Mouse (Mus musculus) yolk sac, embryonic 10.5 days (tissue): Measurements from ENCODE around the gene Dpm2.

ENCODE experiments used
- DNase-seq: peaks from one replicate; pipeline ENCODE4 v3.0.0-alpha.2; 2017; ENCODE audit warnings: low spot score

The Dpm2 gene

GRCm38 (mm10) chr2:32585149-32585714 lies 14.6 kb downstream of the Dpm2 start:
- DNase-seq = no peak

GRCm38 (mm10) chr2:32586871-32587351 lies 16.3 kb downstream of the Dpm2 start, which contains the start of gene St6galnac4:
Gene St6galnac4 (plus strand): TSS chr2:32587095.
- peak; percentile 92 for DNase-seq

GRCm38 (mm10) chr2:32587731-32588321 lies 17.2 kb downstream of the Dpm2 start:
- no peak for DNase-seq

- DNase-seq = no peak
Measured at GRCm38 (mm10) chr2:32589213-32589795, 18.6 kb downstream of the Dpm2 start.

DNA sequence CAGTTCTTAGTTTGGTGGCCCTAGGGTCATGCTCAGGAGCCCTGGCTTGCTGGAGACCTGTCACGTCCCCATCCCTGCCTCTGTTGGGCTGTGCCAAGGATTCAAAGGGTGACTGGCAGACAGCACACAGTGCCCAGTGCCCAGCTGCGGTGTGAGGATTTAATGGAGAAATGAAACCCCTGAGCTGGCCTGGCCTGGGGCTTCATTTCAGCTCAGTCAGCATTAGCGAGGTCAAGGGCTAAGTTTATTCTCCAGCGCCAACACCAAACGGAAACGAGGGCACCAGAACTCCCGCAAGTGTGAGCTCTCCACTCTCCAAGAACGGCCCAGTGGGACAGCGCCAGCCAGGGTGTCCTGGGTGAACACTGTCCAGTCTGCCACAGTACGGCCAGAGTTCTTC lies 19.6 kb downstream of the Dpm2 start:
- DNase-seq = no peak

GRCm38 (mm10) chr2:32591249-32591648 lies 20.6 kb downstream of the Dpm2 start:
- no peak for DNase-seq

- DNase-seq = no peak
Measured at GRCm38 (mm10) chr2:32596725-32597124, 26.1 kb downstream of the Dpm2 start.

GRCm38 (mm10) chr2:32597248-32597647 lies 26.6 kb downstream of the Dpm2 start:
- DNase-seq = no peak

GRCm38 (mm10) chr2:32597699-32598098 lies 27.0 kb downstream of the Dpm2 start:
- no peak for DNase-seq

DNA sequence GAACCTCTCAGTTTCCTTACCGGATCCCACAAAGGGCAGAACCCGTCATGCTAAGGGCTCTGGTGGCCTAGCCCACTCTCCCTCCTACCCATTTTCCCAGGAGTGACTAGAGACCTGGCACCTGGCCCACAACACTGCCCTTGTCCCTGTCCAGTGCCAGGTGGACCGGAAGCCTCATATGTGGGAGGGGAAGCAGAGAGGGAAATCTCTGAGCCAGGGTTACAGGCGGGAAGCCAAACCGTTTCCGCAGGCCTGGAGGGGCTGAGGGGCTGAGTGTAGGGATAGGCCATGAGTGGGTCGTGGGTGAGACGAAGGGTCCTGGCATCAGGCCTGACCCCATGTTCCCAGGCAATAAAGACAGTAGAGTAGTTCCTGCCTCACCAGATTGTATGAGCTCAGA lies 27.8 kb downstream of the Dpm2 start:
- no peak for DNase-seq

DNA sequence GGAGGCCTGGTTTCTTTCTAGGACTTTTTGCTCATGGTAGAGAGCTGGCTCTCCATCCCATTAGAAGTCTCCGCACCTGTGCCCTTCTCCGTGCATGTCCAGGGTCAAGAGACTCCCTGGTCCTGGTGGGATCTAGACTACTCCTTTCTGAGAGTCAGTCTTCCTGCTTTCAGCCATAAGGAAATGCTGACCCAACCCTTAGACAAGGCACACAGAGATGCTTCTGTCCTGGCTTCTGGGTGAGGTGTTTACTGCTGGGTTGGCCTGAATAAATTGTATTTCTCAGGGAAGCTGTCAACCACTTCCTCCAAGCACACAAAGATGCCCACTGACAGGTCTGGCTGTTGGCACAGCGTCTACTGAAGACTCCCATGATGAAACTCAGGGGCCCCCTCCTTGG lies 28.8 kb downstream of the Dpm2 start, which contains the start of gene St6galnac6:
TSS of gene St6galnac6 (plus strand) at position 301 of the 400 bp plus-strand sequence.
- DNase-seq = no peak

- DNase-seq = peak; percentile 51
Measured at GRCm38 (mm10) chr2:32601417-32602065, 30.9 kb downstream of the Dpm2 start.

DNA sequence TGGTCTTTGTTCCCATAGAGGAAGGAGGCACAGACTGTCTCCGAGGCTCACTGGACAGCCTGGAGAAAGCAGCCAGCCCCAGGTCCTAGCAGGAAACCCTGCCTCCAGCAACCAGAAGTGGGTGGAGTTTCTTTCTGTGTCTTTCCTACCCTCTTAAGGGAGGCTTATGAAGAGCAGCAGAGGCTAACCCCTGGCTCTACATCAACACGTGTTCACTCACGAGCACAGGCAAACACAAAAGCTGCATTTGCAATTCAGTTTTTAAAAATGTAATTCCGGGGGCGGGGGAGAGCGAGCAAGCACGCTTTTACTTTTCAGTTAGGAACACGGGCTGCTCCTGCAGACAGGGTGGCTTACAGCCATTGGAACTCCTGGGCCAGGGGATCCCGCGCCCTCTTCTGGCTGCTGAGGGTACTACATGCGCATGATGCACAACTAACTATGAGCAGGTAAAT lies 32.0 kb downstream of the Dpm2 start:
- peak; percentile 78 for DNase-seq

- no peak for DNase-seq
Measured at GRCm38 (mm10) chr2:32604631-32605030, 34.0 kb downstream of the Dpm2 start.

DNA sequence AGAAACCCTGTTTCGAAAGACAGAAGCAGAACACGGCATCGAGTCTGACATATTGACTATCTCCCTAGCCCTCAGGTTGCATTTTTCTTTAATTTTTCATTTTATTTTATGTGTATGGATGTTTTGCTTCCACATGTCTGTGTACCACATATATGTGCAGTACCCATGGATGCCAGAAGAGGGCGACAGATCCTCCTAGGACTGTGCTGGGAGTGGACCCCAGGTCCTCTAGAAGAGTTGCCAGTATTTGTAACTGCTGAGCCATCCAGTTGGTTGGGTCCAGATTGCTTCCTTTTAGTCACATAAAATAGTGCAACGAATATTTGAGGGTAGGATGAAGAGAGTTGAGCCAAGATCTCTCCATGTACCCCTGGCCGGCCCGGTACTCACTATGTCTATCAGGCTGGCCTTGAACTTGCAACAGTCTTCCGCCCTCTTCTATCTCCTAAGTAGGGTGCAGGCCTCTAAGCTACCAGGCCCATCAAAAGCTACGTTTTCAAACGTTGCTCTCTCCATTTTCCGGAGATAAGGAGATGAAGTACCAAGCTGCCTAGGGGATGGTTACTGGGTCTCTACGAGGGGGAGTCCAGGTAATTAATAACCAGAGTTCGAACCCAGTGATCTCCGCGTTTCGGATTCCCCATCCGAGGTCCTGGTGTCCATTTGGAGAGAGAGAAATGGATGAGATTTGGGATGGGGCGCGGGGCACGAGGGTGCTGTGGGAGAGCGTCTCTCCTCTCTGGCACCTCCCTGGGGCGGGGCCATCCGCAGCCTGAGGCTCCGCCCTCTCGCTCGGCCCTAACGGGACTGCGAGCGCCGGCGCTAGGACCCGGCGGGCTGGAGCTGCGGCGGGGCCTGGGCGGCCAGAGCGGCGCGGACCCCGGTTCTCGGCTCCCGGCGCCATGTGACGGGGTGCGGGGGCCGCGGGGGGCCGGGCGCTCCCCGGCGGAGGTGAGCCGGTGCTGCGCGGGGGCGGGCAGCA lies 35.8 kb downstream of the Dpm2 start:
- DNase-seq = peak; percentile 76

DNA sequence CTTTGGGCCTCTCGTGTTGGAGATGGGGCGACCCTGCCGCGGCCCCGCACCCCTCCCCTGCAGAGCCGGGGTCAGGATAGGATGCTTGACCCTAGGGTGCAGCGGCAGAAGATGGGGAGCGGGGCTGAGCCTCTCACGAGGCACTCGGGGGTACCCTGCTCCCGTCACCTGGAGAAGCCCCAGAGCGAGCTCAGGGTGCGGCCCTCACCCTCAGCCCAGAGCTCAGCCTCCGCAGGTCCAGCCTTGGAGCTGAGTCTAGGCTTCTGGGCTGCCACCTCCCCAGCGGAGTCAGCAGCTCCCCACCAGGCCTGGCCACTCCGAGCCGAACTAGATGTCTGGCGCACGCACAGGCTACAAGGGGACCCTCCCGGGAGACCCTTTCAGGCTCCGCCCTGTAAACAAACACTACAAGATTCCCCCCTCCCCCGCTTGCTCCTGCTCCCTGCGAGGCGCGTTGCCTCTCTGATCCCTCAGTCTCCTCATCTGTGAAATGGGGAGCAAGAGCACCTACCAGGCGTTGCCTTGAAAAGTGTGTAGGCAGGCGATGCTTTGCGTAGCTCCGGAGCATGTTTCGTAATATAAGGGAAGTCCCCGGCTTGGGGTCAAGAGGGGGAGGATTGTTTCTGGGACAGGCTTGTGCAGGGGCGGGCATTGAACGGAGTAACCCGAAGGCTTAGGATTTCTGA lies 36.7 kb downstream of the Dpm2 start:
- DNase-seq = peak; percentile 49

DNA sequence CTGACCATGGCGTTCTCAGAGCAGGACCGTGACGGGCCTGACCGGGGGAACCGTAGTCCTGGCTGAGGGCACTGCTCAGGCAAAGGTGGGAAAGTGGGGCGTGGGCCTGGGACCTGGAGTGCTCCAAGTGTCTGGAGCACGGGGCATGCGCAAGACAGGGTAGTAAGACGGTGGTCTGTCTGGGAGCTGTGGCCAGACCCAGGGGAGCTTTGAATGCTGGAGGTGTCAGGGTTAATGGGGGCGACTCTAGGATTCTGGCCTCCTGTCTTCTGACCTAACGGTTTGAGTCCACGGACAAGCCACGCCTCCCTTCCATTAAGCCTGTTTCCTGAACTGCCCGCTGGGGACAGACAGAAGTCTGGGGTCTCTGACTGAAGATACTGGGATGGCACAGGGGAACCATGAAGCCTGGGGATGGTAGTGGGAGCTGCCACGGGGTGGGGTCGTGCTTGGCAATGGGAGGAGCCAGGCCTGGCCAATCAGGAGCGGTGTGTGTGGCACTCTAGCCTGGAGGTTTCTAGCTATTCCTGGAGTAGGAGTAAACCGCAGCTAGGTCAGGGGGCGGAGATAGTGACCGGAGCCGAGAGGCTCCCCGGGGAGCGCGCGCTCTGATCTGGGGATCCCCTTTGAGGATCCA lies 37.6 kb downstream of the Dpm2 start:
- DNase-seq = peak; percentile 80

DNA sequence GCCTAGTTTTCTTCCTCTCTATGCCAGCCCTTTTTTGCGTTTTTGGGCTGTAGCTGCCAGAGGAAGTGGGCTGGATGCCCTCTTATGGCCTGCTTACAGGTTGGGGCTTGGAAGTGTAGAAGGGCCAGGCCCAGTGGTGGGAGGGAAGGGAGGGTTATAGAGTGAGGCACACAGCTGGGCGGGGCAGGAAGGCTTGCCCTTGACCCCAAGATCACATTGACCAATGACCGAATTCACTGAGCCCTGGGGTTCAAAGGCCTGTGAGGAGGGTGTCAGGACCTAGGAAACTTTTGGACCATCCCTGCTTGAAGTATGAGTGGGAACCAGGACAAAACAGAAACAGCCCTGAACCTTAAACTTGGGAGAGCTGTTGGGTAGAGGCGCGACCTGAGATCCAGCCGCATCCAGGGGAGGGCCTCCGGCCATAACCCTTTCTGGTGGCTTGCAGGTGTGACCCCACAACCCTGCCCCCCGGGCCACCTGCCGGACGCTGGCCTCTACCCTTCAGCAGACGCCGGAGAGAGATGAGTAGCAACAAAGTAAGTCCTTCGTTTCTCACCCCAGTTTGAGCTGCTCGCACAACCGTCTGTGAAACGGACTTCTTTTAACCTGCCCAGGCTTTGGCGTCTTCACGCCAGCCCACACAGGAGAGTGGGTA lies 38.2 kb downstream of the Dpm2 start:
- no peak for DNase-seq

DNA sequence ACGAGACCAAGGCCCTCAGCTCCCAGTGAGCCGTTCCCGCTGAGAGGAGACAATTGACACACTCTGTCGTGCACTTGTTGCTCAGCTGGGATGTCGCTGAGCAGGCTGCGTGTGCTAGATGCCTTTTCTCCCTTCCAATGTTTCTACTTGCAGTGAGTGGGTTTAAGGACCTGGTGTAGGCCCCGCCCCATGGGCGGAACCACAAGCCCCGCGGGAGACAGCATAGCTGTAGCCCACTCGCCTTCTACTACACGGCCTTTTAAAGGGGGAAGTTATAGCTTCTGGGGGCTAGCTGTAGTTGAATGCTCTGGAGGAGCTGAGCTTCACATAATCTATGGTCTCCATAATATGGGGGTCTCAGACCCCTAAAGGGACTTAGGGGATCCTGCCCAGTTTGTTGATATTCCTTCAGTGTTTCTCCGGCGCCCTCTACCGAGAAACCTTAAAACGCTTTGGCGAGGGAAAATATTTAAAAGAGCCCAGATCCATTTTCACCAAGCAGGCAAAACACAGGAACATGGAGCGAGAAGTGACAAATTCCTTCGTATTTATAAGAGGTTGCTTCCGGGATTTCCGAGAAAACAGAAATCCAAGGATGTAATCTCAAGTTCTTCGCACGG lies 40.1 kb downstream of the Dpm2 start:
- DNase-seq = no peak

DNA sequence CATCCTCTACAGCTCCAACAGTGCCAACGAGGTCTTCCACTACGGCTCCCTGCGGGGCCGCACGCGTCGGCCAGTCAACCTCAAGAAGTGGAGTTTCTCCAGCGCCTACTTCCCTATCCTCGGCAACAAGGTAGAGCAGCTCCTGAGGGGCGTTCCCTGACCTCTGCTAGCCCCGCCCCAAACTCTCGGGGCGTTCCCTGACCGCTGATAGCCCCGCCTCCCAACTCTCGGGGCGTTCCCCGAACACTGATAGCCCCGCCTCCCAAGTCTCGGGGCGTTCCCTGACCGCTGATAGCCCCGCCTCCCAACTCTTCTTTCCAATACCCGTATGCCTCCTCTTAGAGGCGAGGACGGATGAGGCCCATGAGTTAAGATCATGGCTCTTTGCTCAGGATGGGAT lies 41.6 kb downstream of the Dpm2 start:
- no peak for DNase-seq
